Mouse (Mus musculus): ENCODE data around the gene Gsdma. TPM values are rescaled to one million over a fixed set of nuclear protein-coding genes. Genes with fewer than 3 reads are reported as not detected.
"Not testable (repeated sequence)": the region's sequence is repeated elsewhere in the genome, so short reads cannot be mapped to it uniquely, and the experiment has no call there.

Gsdma gene
- polyA plus RNA-seq, 1 experiment from 2014 or later, result not detected

DNA sequence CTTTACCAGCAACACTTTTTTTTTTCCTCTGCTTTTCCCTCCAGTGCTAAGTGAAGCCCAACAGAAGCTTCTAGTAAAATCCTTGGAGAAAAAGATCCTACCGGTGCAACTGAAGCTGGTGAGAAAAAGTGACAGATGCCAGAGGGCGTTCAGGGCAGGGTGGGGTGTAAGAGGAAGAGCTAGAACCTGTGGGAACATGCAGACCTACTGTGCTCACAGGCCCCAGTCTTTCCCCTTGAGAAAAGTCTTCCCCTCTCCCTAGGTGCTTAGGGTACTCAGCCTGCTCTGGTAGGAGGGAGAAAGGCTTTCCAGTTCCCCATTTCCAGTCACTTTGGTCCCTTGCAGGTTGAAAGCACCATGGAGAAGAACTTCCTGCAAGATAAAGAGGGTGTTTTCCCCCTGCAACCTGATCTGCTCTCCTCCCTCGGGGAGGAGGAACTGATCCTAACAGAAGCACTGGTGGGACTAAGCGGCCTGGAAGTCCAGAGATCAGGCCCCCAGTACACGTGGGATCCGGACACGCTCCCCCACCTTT is 11.7 kb downstream of the Gsdma start:
- H3K27me3 ChIP-seq (ENCODE audit: insufficient read depth, low read length), result peaks cover 3% of the 10 kb centered on the region; the same call in 1 of the 2 replicates
- no peak for ATAC-seq (ENCODE audit: low FRiP score, low TSS enrichment)
- H3K9ac ChIP-seq (replicated peaks; ENCODE audit: low read length), result no peak overlapping the region
- no peaks in the 10 kb centered on the region for H3K36me3 ChIP-seq (ENCODE audit: insufficient read depth, low read length)
- H3K9me3 ChIP-seq (ENCODE audit: low read length), result no peaks in the 10 kb centered on the region
- H3K4me3 ChIP-seq (ENCODE audit: low read length), result no peak overlapping the region
- H3K4me2 ChIP-seq (replicated peaks; ENCODE audit: low read depth, low read length), result no peak overlapping the region
- 22% methylated on average over 7 of the region's 7 CpGs for WGBS
- 0 out of 2 replicates have a peak, but pooled peaks cover 6% of the 10 kb centered on the region for H3K4me1 ChIP-seq (ENCODE audit: insufficient read depth, low read length)
- H3K27ac ChIP-seq (ENCODE audit: low read length), result 0 out of 2 replicates have a peak overlapping the region, but pooled peaks have one; percentile 3

DNA sequence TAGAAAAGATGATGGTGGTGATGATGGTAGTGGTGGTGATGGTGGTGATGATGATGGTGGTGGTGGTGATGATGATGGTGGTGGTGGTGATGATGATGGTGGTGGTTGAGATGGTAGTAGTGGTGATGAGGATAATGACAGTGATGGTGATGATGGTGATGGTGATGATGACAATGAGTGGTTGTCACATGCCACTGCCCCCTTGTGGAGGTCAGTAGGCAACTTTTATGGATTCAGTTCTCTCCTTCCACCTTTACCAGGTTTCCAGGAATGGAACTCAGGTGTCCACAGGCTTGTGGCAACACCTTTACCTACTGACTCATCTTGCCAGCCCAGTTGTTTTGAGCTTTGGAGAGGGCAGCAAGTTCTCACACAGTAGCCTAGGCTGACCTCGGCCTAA is 15.9 kb downstream of the Gsdma start:
- Histone ChIP-seq H3K9ac (replicated peaks; ENCODE audit: low read length) (no peak overlapping the region), H3K4me3 (ENCODE audit: low read length) (no peak overlapping the region), H3K4me1 (ENCODE audit: insufficient read depth, low read length) (peaks cover 29% of the 10 kb centered on the region), H3K4me2 (replicated peaks; ENCODE audit: low read depth, low read length) (no peak overlapping the region), H3K27ac (ENCODE audit: low read length) (no peak overlapping the region), H3K36me3 (ENCODE audit: insufficient read depth, low read length) (no peaks in the 10 kb centered on the region), H3K27me3 (ENCODE audit: insufficient read depth, low read length) (no peaks in the 10 kb centered on the region), H3K9me3 (ENCODE audit: low read length) (no peaks in the 10 kb centered on the region)
- no peak for ATAC-seq (ENCODE audit: low FRiP score, low TSS enrichment)
- 90% methylated on average over 1 of the region's 1 CpGs for WGBS

GRCm38 (mm10) chr11:98680595-98680994 is 16.4 kb downstream of the Gsdma start:
- H3K27ac ChIP-seq (ENCODE audit: low read length); H3K9ac ChIP-seq (replicated peaks; ENCODE audit: low read length); ATAC-seq (ENCODE audit: low FRiP score, low TSS enrichment); H3K4me3 ChIP-seq (ENCODE audit: low read length); H3K36me3 ChIP-seq (ENCODE audit: insufficient read depth, low read length); H3K27me3 ChIP-seq (ENCODE audit: insufficient read depth, low read length); H3K9me3 ChIP-seq (ENCODE audit: low read length); H3K4me2 ChIP-seq (replicated peaks; ENCODE audit: low read depth, low read length): not testable (repeated sequence)
- peaks cover 34% of the 10 kb centered on the region for H3K4me1 ChIP-seq (ENCODE audit: insufficient read depth, low read length)
- WGBS, result 88% methylated on average over 4 of the region's 4 CpGs

- ATAC-seq (ENCODE audit: low FRiP score, low TSS enrichment), result no peak
These were observed 17.0 kb downstream of the Gsdma start for GRCm38 (mm10) chr11:98681186-98681585.

DNA sequence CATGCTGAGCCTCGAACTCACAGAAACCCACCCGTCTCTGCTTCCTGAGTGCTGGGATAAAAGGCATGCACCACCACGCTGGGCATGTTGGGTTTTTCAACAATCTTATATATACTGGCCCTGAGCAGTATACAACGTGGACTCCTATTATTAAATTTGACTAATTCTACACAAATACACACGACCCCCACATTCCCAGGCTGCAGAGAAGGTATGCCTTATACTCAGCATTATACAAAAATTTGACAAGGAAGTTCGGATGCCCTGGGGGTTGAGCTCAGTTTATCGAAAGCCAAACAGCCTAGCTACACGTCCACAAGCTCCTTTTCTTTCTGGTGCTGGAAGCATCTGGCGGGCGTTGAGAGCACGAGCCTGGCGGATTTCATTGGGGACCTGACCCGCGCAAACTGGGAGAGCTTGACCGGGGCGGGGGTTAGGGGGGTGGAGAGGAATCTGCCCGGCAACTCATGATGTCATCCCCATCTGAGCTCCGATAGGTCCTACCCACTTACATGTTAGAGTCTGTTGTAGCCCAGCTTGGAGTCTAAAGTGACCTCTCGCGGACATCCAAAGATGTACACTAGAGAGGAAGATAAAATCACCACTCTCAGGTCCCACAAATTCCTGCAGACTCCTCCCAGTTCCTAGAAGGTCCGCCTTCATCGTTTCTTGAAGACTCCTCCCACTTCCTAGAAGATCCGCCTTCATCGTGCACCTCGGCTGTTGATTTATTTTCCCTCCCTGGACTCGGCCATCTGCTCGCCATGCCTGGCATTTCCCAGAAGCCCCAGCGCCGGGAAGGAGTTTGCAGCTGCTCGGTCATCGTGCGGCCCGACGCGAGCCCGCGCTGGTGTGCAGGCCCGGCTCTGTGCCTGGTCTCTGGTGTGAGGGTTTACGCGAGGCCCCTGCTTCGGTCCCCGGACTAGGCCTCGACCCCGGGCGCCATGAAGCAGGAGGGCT is 17.9 kb downstream of the Gsdma start, which contains the start of gene Psmd3:
Gene Psmd3, plus strand, starts transcription at position 769 of the 960 bp plus-strand sequence.
- ATAC-seq (ENCODE audit: low FRiP score, low TSS enrichment), result peak; percentile 95
- H3K27ac ChIP-seq (ENCODE audit: low read length), result peak within 1 kb of the TSS; percentile 86
- peak within 1 kb of the TSS; percentile 99 for H3K9ac ChIP-seq (replicated peaks; ENCODE audit: low read length)
- peaks cover 18% of the 10 kb centered on the region for H3K36me3 ChIP-seq (ENCODE audit: insufficient read depth, low read length)
- H3K4me3 ChIP-seq (ENCODE audit: low read length), result peak within 1 kb of the TSS; percentile 97
- 5% methylated on average over 45 of the region's 45 CpGs for WGBS
- H3K4me2 ChIP-seq (replicated peaks; ENCODE audit: low read depth, low read length), result peak within 1 kb of the TSS; percentile 83
- no peaks in the 10 kb centered on the region for H3K9me3 ChIP-seq (ENCODE audit: low read length)
- H3K4me1 ChIP-seq (ENCODE audit: insufficient read depth, low read length), result peaks cover 37% of the 10 kb centered on the region
- no peaks in the 10 kb centered on the region for H3K27me3 ChIP-seq (ENCODE audit: insufficient read depth, low read length)

More at GRCm38 (mm10) chr11:98681186-98681585, 17.0 kb downstream of the Gsdma start:
- peaks cover 10% of the 10 kb centered on the region for H3K36me3 ChIP-seq (ENCODE audit: insufficient read depth, low read length)
- H3K9me3 ChIP-seq (ENCODE audit: low read length), result no peaks in the 10 kb centered on the region
- H3K27ac ChIP-seq (ENCODE audit: low read length), result no peak overlapping the region
- H3K4me3 ChIP-seq (ENCODE audit: low read length), result no peak overlapping the region
- H3K9ac ChIP-seq (replicated peaks; ENCODE audit: low read length), result no peak overlapping the region
- WGBS, result 79% methylated on average over 4 of the region's 4 CpGs
- H3K4me1 ChIP-seq (ENCODE audit: insufficient read depth, low read length), result peaks cover 35% of the 10 kb centered on the region
- H3K27me3 ChIP-seq (ENCODE audit: insufficient read depth, low read length), result no peaks in the 10 kb centered on the region
- H3K4me2 ChIP-seq (replicated peaks; ENCODE audit: low read depth, low read length), result no peak overlapping the region

DNA sequence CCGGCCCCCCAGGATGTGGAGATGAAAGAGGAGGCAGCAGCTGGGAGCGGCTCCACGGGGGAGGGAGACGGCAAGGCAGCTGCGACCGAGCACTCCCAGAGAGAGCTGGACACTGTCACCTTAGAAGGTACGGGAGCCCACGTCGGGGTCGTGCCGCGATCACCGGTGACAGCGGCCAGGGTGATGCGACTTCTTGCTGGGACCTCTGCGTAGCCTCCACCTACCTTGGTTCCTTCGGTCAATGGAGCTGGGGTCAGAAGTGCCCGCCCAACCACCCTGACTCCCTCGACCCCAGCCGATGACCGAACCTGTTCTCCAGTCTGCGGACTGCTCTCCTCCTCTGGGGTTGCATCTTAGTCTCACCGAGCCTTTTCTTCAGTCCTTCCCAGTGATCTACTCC is 18.7 kb downstream of the Gsdma start:
- Histone ChIP-seq H3K4me3 (ENCODE audit: low read length) (peak overlapping the region; percentile 97), H3K36me3 (ENCODE audit: insufficient read depth, low read length) (peaks cover 26% of the 10 kb centered on the region), H3K27me3 (ENCODE audit: insufficient read depth, low read length) (no peaks in the 10 kb centered on the region), H3K9ac (replicated peaks; ENCODE audit: low read length) (peak overlapping the region; percentile 99), H3K4me1 (ENCODE audit: insufficient read depth, low read length) (peaks cover 42% of the 10 kb centered on the region), H3K27ac (ENCODE audit: low read length) (peak overlapping the region; percentile 81), H3K9me3 (ENCODE audit: low read length) (no peaks in the 10 kb centered on the region), H3K4me2 (replicated peaks; ENCODE audit: low read depth, low read length) (peak overlapping the region; percentile 83)
- peak; percentile 13 for ATAC-seq (ENCODE audit: low FRiP score, low TSS enrichment)
- under 1% methylated on average over 23 of the region's 23 CpGs for WGBS

GRCm38 (mm10) chr11:98685642-98686041 is 21.5 kb downstream of the Gsdma start:
- WGBS, result 92% methylated on average over 9 of the region's 9 CpGs
- Histone ChIP-seq H3K27me3 (ENCODE audit: insufficient read depth, low read length) (no peaks in the 10 kb centered on the region), H3K9ac (replicated peaks; ENCODE audit: low read length) (0 out of 2 replicates have a peak overlapping the region, but pooled peaks have one; percentile 26), H3K4me2 (replicated peaks; ENCODE audit: low read depth, low read length) (no peak overlapping the region), H3K36me3 (ENCODE audit: insufficient read depth, low read length) (peaks cover 49% of the 10 kb centered on the region), H3K27ac (ENCODE audit: low read length) (peak overlapping the region; percentile 91), H3K4me1 (ENCODE audit: insufficient read depth, low read length) (peaks cover 42% of the 10 kb centered on the region), H3K9me3 (ENCODE audit: low read length) (no peaks in the 10 kb centered on the region), H3K4me3 (ENCODE audit: low read length) (no peak overlapping the region)
- ATAC-seq (ENCODE audit: low FRiP score, low TSS enrichment), result no peak

- WGBS, result 57% methylated on average over 4 of the region's 4 CpGs
These were observed 22.8 kb downstream of the Gsdma start for GRCm38 (mm10) chr11:98686976-98687375.

DNA sequence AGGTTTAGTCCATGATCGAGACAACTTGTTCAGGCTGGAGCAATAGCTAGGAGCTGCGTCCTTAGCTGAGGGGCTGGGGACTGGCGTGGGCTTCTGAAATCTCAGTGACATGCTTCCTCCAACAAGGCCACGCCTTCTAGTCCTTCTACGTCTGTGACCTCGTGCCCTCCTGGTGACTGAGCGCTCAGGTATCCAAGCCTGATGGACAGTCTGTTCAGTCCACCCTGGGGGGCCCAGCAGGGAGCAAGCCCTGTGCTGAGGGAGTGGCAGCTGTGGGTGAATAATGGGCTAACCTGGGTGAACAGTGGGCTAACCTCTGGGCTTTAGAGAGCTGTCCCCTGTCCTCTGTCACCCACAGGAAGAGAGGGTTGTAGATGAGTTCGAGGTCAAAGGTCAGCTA is 23.9 kb downstream of the Gsdma start:
- Histone ChIP-seq H3K27ac (ENCODE audit: low read length) (peak overlapping the region; percentile 88), H3K4me3 (ENCODE audit: low read length) (no peak overlapping the region), H3K27me3 (ENCODE audit: insufficient read depth, low read length) (no peaks in the 10 kb centered on the region), H3K9ac (replicated peaks; ENCODE audit: low read length) (no peak overlapping the region), H3K9me3 (ENCODE audit: low read length) (no peaks in the 10 kb centered on the region), H3K4me2 (replicated peaks; ENCODE audit: low read depth, low read length) (no peak overlapping the region), H3K36me3 (ENCODE audit: insufficient read depth, low read length) (peaks cover 70% of the 10 kb centered on the region), H3K4me1 (ENCODE audit: insufficient read depth, low read length) (peaks cover 36% of the 10 kb centered on the region)
- 77% methylated on average over 8 of the region's 8 CpGs for WGBS
- no peak for ATAC-seq (ENCODE audit: low FRiP score, low TSS enrichment)

More at GRCm38 (mm10) chr11:98686976-98687375, 22.8 kb downstream of the Gsdma start:
- Histone ChIP-seq H3K4me3 (ENCODE audit: low read length) (no peak overlapping the region), H3K27ac (ENCODE audit: low read length) (peak overlapping the region; percentile 91), H3K9ac (replicated peaks; ENCODE audit: low read length) (no peak overlapping the region), H3K4me2 (replicated peaks; ENCODE audit: low read depth, low read length) (no peak overlapping the region), H3K27me3 (ENCODE audit: insufficient read depth, low read length) (no peaks in the 10 kb centered on the region), H3K4me1 (ENCODE audit: insufficient read depth, low read length) (peaks cover 36% of the 10 kb centered on the region), H3K36me3 (ENCODE audit: insufficient read depth, low read length) (peaks cover 62% of the 10 kb centered on the region), H3K9me3 (ENCODE audit: low read length) (no peaks in the 10 kb centered on the region)
- peak; percentile 74 for ATAC-seq (ENCODE audit: low FRiP score, low TSS enrichment)
